Mouse (Mus musculus) heart, embryonic 11.5 days (tissue): ENCODE data around the gene Map3k9. TPM values are rescaled to one million over a fixed set of nuclear protein-coding genes. Genes with fewer than 3 reads are reported as not detected.

Experiments used
- ATAC-seq: fragments of 200-750 bp; cut with Nextera tagmentation; replicated peaks from 2 replicates; pipeline ENCODE4 v1.8.0; 2017; ENCODE audit warnings: moderate library complexity; ENCODE audit not compliant: insufficient number of reproducible peaks, low FRiP score, low TSS enrichment
- H3K27ac ChIP-seq: fragments of 300-500 bp; sonication (generic); 2 replicates; pipeline ENCODE4 v1.5.1; 2014; ENCODE audit warnings: mild to moderate bottlenecking, low read depth, low read length
- H3K27me3 ChIP-seq: fragments of 300-500 bp; sonication (generic); 2 replicates; pipeline ENCODE4 v1.6.1; 2014; ENCODE audit warnings: mild to moderate bottlenecking, low read length, mixed read lengths; ENCODE audit not compliant: control insufficient read depth, insufficient read depth
- H3K36me3 ChIP-seq: fragments of 300-500 bp; sonication (generic); 2 replicates; pipeline ENCODE4 v1.6.1; 2014; ENCODE audit warnings: mild to moderate bottlenecking, low read length, moderate library complexity, mixed read lengths; ENCODE audit not compliant: control insufficient read depth, insufficient read depth
- H3K4me1 ChIP-seq: fragments of 300-500 bp; sonication (generic); 2 replicates; pipeline ENCODE4 v1.6.1; 2014; ENCODE audit warnings: low read length; ENCODE audit not compliant: control insufficient read depth, insufficient read depth
- H3K4me2 ChIP-seq: fragments of 300-500 bp; sonication (generic); 2 replicates; pipeline ENCODE4 v1.6.1; 2014; ENCODE audit warnings: mild to moderate bottlenecking, moderate library complexity
- H3K4me3 ChIP-seq: fragments of 300-500 bp; sonication (generic); 2 replicates; pipeline ENCODE4 v1.5.1; 2014; ENCODE audit warnings: low read depth, low read length
- H3K9ac ChIP-seq: fragments of 300-500 bp; sonication (generic); 2 replicates; pipeline ENCODE4 v1.6.1; 2014; ENCODE audit warnings: mild to moderate bottlenecking, low read depth, low read length, moderate library complexity
- H3K9me3 ChIP-seq: fragments of 300-500 bp; sonication (generic); replicated peaks from 2 replicates; pipeline ENCODE4 v1.6.1; 2016; ENCODE audit warnings: low read length; ENCODE audit not compliant: control insufficient read depth
- WGBS: fragments of 180-500 bp; shearing (Covaris S2); extraction: QIAGEN DNeasy Blood & Tissue Kit; methylation state at CpG from one replicate; pipeline ENCODE4 v1.1.7; 2014; ENCODE audit not compliant: insufficient replicate concordance; 5-methylcytosine and 5-hydroxymethylcytosine counted together
- polyA plus RNA-seq: library from polyadenylated mRNA; unstranded; fragments of >200 nt; fragmentation: Nextera tagmentation; extraction: Ambion mirVana; gene quantifications from 2 replicates; pipeline ENCODE4 v1.2.1, GENCODE M21; 2014

The Map3k9 gene
- polyA plus RNA-seq, 1 experiment from 2014 or later: 0.52 TPM

GRCm38 (mm10) chr12:81796541-81796940 is 15.6 kb upstream of the Map3k9 start:
- H3K4me1 ChIP-seq: peaks cover 9% of the 10 kb centered on the region
- no peak overlapping the region for H3K9ac ChIP-seq
- 6% methylated on average over 7 of the region's 7 CpGs for WGBS
- no peak overlapping the region for H3K27ac ChIP-seq
- H3K4me2 ChIP-seq: no peak overlapping the region
- H3K4me3 ChIP-seq: no peak overlapping the region
- no peaks in the 10 kb centered on the region for H3K27me3 ChIP-seq
- no peaks in the 10 kb centered on the region for H3K9me3 ChIP-seq
- ATAC-seq: no peak
- no peaks in the 10 kb centered on the region for H3K36me3 ChIP-seq

GRCm38 (mm10) chr12:81792511-81793218 is 11.7 kb upstream of the Map3k9 start:
- Histone ChIP-seq H3K27ac (no peak overlapping the region), H3K9me3 (no peaks in the 10 kb centered on the region), H3K4me3 (no peak overlapping the region), H3K4me1 (peaks cover 9% of the 10 kb centered on the region), H3K27me3 (no peaks in the 10 kb centered on the region), H3K4me2 (no peak overlapping the region), H3K9ac (0 out of 2 replicates have a peak overlapping the region, but pooled peaks have one; percentile 39), H3K36me3 (no peaks in the 10 kb centered on the region)
- 50% methylated on average over 6 of the region's 6 CpGs for WGBS
- ATAC-seq: no peak

- H3K27ac ChIP-seq: no peak overlapping the region
- 61% methylated on average over 2 of the region's 2 CpGs for WGBS
- no peak for ATAC-seq
- no peaks in the 10 kb centered on the region for H3K9me3 ChIP-seq
- H3K9ac ChIP-seq: no peak overlapping the region
- 0 out of 2 replicates have a peak, but pooled peaks cover 5% of the 10 kb centered on the region for H3K27me3 ChIP-seq
- H3K36me3 ChIP-seq: no peaks in the 10 kb centered on the region
- H3K4me1 ChIP-seq: peaks cover 9% of the 10 kb centered on the region
- H3K4me3 ChIP-seq: no peak overlapping the region
- no peak overlapping the region for H3K4me2 ChIP-seq
These were observed 8.5 kb upstream of the Map3k9 start for GRCm38 (mm10) chr12:81789499-81789898.

GRCm38 (mm10) chr12:81788672-81789084 is 7.7 kb upstream of the Map3k9 start:
- Histone ChIP-seq H3K9ac (no peak overlapping the region), H3K36me3 (no peaks in the 10 kb centered on the region), H3K4me1 (peaks cover 9% of the 10 kb centered on the region), H3K4me2 (0 out of 2 replicates have a peak overlapping the region, but pooled peaks have one; percentile 19), H3K9me3 (no peaks in the 10 kb centered on the region), H3K4me3 (no peak overlapping the region), H3K27ac (no peak overlapping the region), H3K27me3 (0 out of 2 replicates have a peak, but pooled peaks cover 7% of the 10 kb centered on the region)
- WGBS: 5% methylated on average over 9 of the region's 9 CpGs
- ATAC-seq: no peak

- Histone ChIP-seq H3K4me3 (no peak overlapping the region), H3K4me1 (no peaks in the 10 kb centered on the region), H3K36me3 (no peaks in the 10 kb centered on the region), H3K27ac (no peak overlapping the region), H3K4me2 (no peak overlapping the region), H3K9me3 (no peaks in the 10 kb centered on the region), H3K27me3 (peaks cover 17% of the 10 kb centered on the region), H3K9ac (no peak overlapping the region)
- WGBS: 38% methylated on average over 12 of the region's 12 CpGs
- ATAC-seq: no peak
These were observed 6.3 kb upstream of the Map3k9 start for GRCm38 (mm10) chr12:81787262-81787661.

GRCm38 (mm10) chr12:81783301-81783700 is 2.3 kb upstream of the Map3k9 start:
- H3K27ac ChIP-seq: no peak overlapping the region
- H3K27me3 ChIP-seq: peaks cover 40% of the 10 kb centered on the region
- no peaks in the 10 kb centered on the region for H3K9me3 ChIP-seq
- 81% methylated on average over 4 of the region's 4 CpGs for WGBS
- no peak overlapping the region for H3K9ac ChIP-seq
- peaks cover 3% of the 10 kb centered on the region; the same call in 1 of the 2 replicates for H3K4me1 ChIP-seq
- no peak overlapping the region for H3K4me3 ChIP-seq
- no peak overlapping the region for H3K4me2 ChIP-seq
- H3K36me3 ChIP-seq: no peaks in the 10 kb centered on the region
- no peak for ATAC-seq

GRCm38 (mm10) chr12:81782606-81783005 is 1.6 kb upstream of the Map3k9 start:
- Histone ChIP-seq H3K27ac (no peak overlapping the region), H3K36me3 (no peaks in the 10 kb centered on the region), H3K9ac (no peak overlapping the region), H3K27me3 (peaks cover 44% of the 10 kb centered on the region), H3K4me3 (no peak overlapping the region), H3K4me2 (no peak overlapping the region), H3K9me3 (no peaks in the 10 kb centered on the region), H3K4me1 (peaks cover 3% of the 10 kb centered on the region; the same call in 1 of the 2 replicates)
- ATAC-seq: no peak
- 83% methylated on average over 6 of the region's 6 CpGs for WGBS

GRCm38 (mm10) chr12:81780271-81781093 is 493 bp downstream of the Map3k9 start:
- Histone ChIP-seq H3K4me2 (peak overlapping the region; percentile 97), H3K4me3 (peak overlapping the region; percentile 65), H3K27me3 (peaks cover 44% of the 10 kb centered on the region), H3K4me1 (peaks cover 3% of the 10 kb centered on the region; the same call in 1 of the 2 replicates), H3K36me3 (no peaks in the 10 kb centered on the region), H3K9ac (peak overlapping the region; percentile 65), H3K9me3 (no peaks in the 10 kb centered on the region), H3K27ac (no peak overlapping the region)
- 1% methylated on average over 79 of the region's 91 CpGs for WGBS
- ATAC-seq: peak; percentile 41
